Mouse (Mus musculus) ES-Bruce4 (cell line): ENCODE measurements around the gene Hyal5. TPM values are rescaled to one million over a fixed set of nuclear protein-coding genes. Genes with fewer than 3 reads are reported as not detected.
A peak's percentile ranks its signal among the peaks of the same experiment; 100 is the strongest.

Experiments
- H3K27ac ChIP-seq: 2 replicates; pipeline ENCODE4 v1.5.1; 2012; ENCODE audit warnings: low read length, inconsistent platforms; ENCODE audit not compliant: insufficient read depth
- H3K27me3 ChIP-seq: 2 replicates; pipeline ENCODE4 v1.6.1; 2012; ENCODE audit warnings: mild to moderate bottlenecking, low read length, inconsistent platforms; ENCODE audit not compliant: control insufficient read depth, poor library complexity, insufficient read depth, severe bottlenecking
- H3K36me3 ChIP-seq: 2 replicates; pipeline ENCODE4 v1.6.1; 2012; ENCODE audit warnings: inconsistent platforms, mild to moderate bottlenecking, low read length, moderate library complexity; ENCODE audit not compliant: control insufficient read depth, poor library complexity, insufficient read depth, severe bottlenecking
- H3K4me1 ChIP-seq: one replicate; pipeline ENCODE4 v1.8.1; 2011; ENCODE audit warnings: low read length; ENCODE audit not compliant: control insufficient read depth, insufficient read depth
- H3K4me3 ChIP-seq: 2 replicates; pipeline ENCODE4 v1.5.1; 2011; ENCODE audit warnings: low read depth, mild to moderate bottlenecking, low read length
- H3K9ac ChIP-seq: 2 replicates; pipeline ENCODE4 v1.6.1; 2012; ENCODE audit warnings: low read depth, mild to moderate bottlenecking, inconsistent platforms; ENCODE audit not compliant: poor library complexity, severe bottlenecking
- H3K9me3 ChIP-seq: replicated peaks from 2 replicates; pipeline ENCODE4 v1.6.1; 2012; ENCODE audit warnings: mild to moderate bottlenecking, low read length, inconsistent platforms; ENCODE audit not compliant: control insufficient read depth, poor library complexity, insufficient read depth, severe bottlenecking
- CTCF ChIP-seq: IDR thresholded peaks from one replicate; pipeline ENCODE4 v1.8.1; 2011; ENCODE audit warnings: low read depth, low read length
- EP300 ChIP-seq: IDR thresholded peaks from 2 replicates; pipeline ENCODE4 v1.6.1; 2011; ENCODE audit warnings: low read depth, low read length; ENCODE audit not compliant: insufficient read depth
- POLR2A ChIP-seq: IDR thresholded peaks from one replicate; pipeline ENCODE4 v1.8.1; 2011; ENCODE audit warnings: low read length; ENCODE audit not compliant: insufficient read depth
- polyA plus RNA-seq: library from polyadenylated mRNA; stranded (reverse); fragments of >200 nt; gene quantifications from 2 replicates; pipeline ENCODE4 v1.2.4, GENCODE M21; 2011; ENCODE audit warnings: low read depth; ENCODE audit not compliant: missing spikeins, insufficient read depth, insufficient read length

Hyal5 gene
- not detected in 2 replicates for polyA plus RNA-seq

GRCm38 (mm10) chr6:24857697-24858096, at the start of gene Hyal5:
TSS of gene Hyal5 (plus strand) at chr6:24857997.
- no peak within 1 kb of the TSS for H3K27ac ChIP-seq
- H3K36me3 ChIP-seq = no peaks in the 10 kb centered on the region
- no peaks in the 10 kb centered on the region for H3K9me3 ChIP-seq
- no peaks in the 10 kb centered on the region for H3K4me1 ChIP-seq
- no peaks in the 10 kb centered on the region for H3K27me3 ChIP-seq
- H3K9ac ChIP-seq = no peak within 1 kb of the TSS
- H3K4me3 ChIP-seq = no peak within 1 kb of the TSS
- TF ChIP-seq POLR2A (no peak), CTCF (no peak), EP300 (no peak)

GRCm38 (mm10) chr6:24822070-24822469, 35.7 kb upstream of the Hyal5 start:
- H3K9me3 ChIP-seq = no peaks in the 10 kb centered on the region
- no peaks in the 10 kb centered on the region for H3K36me3 ChIP-seq
- H3K9ac ChIP-seq = no peak overlapping the region
- TF ChIP-seq EP300 (no peak), CTCF (no peak), POLR2A (no peak)
- H3K27me3 ChIP-seq = no peaks in the 10 kb centered on the region
- no peaks in the 10 kb centered on the region for H3K4me1 ChIP-seq
- H3K27ac ChIP-seq = no peak overlapping the region
- no peak overlapping the region for H3K4me3 ChIP-seq

- TF ChIP-seq EP300 = no peak
- TF ChIP-seq CTCF = peak; percentile 13
- H3K4me1 ChIP-seq = no peaks in the 10 kb centered on the region
- H3K9ac ChIP-seq = no peak overlapping the region
- no peaks in the 10 kb centered on the region for H3K36me3 ChIP-seq
- H3K9me3 ChIP-seq = no peaks in the 10 kb centered on the region
- H3K4me3 ChIP-seq = no peak overlapping the region
- no peaks in the 10 kb centered on the region for H3K27me3 ChIP-seq
- H3K27ac ChIP-seq = no peak overlapping the region
Measured at GRCm38 (mm10) chr6:24860320-24860719, 2.5 kb downstream of the Hyal5 start.

- Histone ChIP-seq H3K4me1 (no peaks in the 10 kb centered on the region), H3K9me3 (no peaks in the 10 kb centered on the region), H3K9ac (no peak overlapping the region), H3K4me3 (no peak overlapping the region), H3K36me3 (no peaks in the 10 kb centered on the region), H3K27me3 (no peaks in the 10 kb centered on the region), H3K27ac (no peak overlapping the region)
- TF ChIP-seq CTCF (no peak), POLR2A (no peak), EP300 (no peak)
Measured at GRCm38 (mm10) chr6:24863649-24864048, 5.9 kb downstream of the Hyal5 start.

GRCm38 (mm10) chr6:24894146-24894873, 36.5 kb downstream of the Hyal5 start:
- Histone ChIP-seq H3K27ac (no peak overlapping the region), H3K27me3 (no peaks in the 10 kb centered on the region), H3K9me3 (no peaks in the 10 kb centered on the region), H3K9ac (no peak overlapping the region), H3K4me3 (no peak overlapping the region), H3K4me1 (no peaks in the 10 kb centered on the region), H3K36me3 (no peaks in the 10 kb centered on the region)
- TF ChIP-seq EP300 (no peak), CTCF (peak; percentile 44)

GRCm38 (mm10) chr6:24894874-24895183, 37.0 kb downstream of the Hyal5 start:
- Histone ChIP-seq H3K4me3 (no peak overlapping the region), H3K9me3 (no peaks in the 10 kb centered on the region), H3K36me3 (no peaks in the 10 kb centered on the region), H3K9ac (no peak overlapping the region), H3K27me3 (no peaks in the 10 kb centered on the region), H3K27ac (no peak overlapping the region), H3K4me1 (no peaks in the 10 kb centered on the region)
- TF ChIP-seq EP300 = no peak
- TF ChIP-seq POLR2A = no peak
- TF ChIP-seq CTCF = no peak

- Histone ChIP-seq H3K9ac (no peak overlapping the region), H3K27me3 (no peaks in the 10 kb centered on the region), H3K4me1 (no peaks in the 10 kb centered on the region), H3K9me3 (no peaks in the 10 kb centered on the region), H3K36me3 (no peaks in the 10 kb centered on the region), H3K27ac (no peak overlapping the region), H3K4me3 (no peak overlapping the region)
- TF ChIP-seq EP300 (no peak), CTCF (no peak), POLR2A (no peak)
Measured at GRCm38 (mm10) chr6:24905101-24905500, 47.3 kb downstream of the Hyal5 start.
